Mouse (Mus musculus): ENCODE results near the gene Gm525. TPM values are rescaled to one million over a fixed set of nuclear protein-coding genes. Genes with fewer than 3 reads are reported as not detected.

The Gm525 gene
- total and polyA plus RNA-seq, 3 experiments: not detected

- Histone ChIP-seq H3K4me3 (ENCODE audit: control insufficient read depth in 1 of 2, insufficient read depth in 1 of 2, low read depth in 2 of 2, low read length in 2 of 2) (no peak overlapping the region), H3K27ac (ENCODE audit: control insufficient read depth, low read depth, low read length) (no peak overlapping the region), H3K4me1 (ENCODE audit: control insufficient read depth in 1 of 2, insufficient read depth in 2 of 2, low read length in 2 of 2) (no peaks in the 10 kb centered on the region), H3K79me2 (ENCODE audit: control insufficient read depth, insufficient read depth, low read length, poor library complexity) (no peaks in the 10 kb centered on the region), H3K27me3 (ENCODE audit: control insufficient read depth in 1 of 2, insufficient read depth in 2 of 2, low read length in 2 of 2) (no peaks in the 10 kb centered on the region), H3K9me3 (replicated peaks; ENCODE audit: insufficient read depth, low read length) (no peaks in the 10 kb centered on the region), H3K36me3 (ENCODE audit: control insufficient read depth in 1 of 2, insufficient read depth in 2 of 2, low read length in 2 of 2) (no peaks in the 10 kb centered on the region), H3K9ac (ENCODE audit: control insufficient read depth, low read depth, low read length, poor library complexity, severe bottlenecking) (no peak overlapping the region)
- no peak for TF ChIP-seq ELF1 (IDR thresholded peaks at IDR 0.05; ENCODE audit: low read depth, low read length)
- peak; percentile 79 for TF ChIP-seq RAD21 (IDR thresholded peaks at IDR 0.05; ENCODE audit: low read depth, low read length)
- no peak for TF ChIP-seq NELFE (IDR thresholded peaks at IDR 0.05; ENCODE audit: low read depth, low read length)
- TF ChIP-seq TBP (IDR thresholded peaks at IDR 0.05; ENCODE audit: low read depth, low read length): no peak
- TF ChIP-seq ZC3H11A (IDR thresholded peaks at IDR 0.05; ENCODE audit: low read depth, low read length): peak; percentile 63; the same call in 1 of the 2 replicates
- TF ChIP-seq ZKSCAN1 (IDR thresholded peaks at IDR 0.05; ENCODE audit: low read depth, low read length): no peak
- no peak for TF ChIP-seq USF2 (IDR thresholded peaks at IDR 0.05; ENCODE audit: borderline replicate concordance in 1 of 2, insufficient read depth in 1 of 2, low read depth in 1 of 2, low read length in 2 of 2)
- no peak for TF ChIP-seq CHD1 (IDR thresholded peaks at IDR 0.05; ENCODE audit: low read depth, low read length)
- peak; percentile 71 for TF ChIP-seq SMC3 (IDR thresholded peaks at IDR 0.05; ENCODE audit: low read depth, low read length)
- TF ChIP-seq POLR2AphosphoS2 (IDR thresholded peaks at IDR 0.05; ENCODE audit: low read length): no peak
- no peak for TF ChIP-seq RCOR1 (IDR thresholded peaks at IDR 0.05; ENCODE audit: low read depth, low read length)
- TF ChIP-seq TAL1 (IDR thresholded peaks at IDR 0.05; ENCODE audit: low read length): no peak
- TF ChIP-seq SIN3A (IDR thresholded peaks at IDR 0.05; ENCODE audit: low read length): peak; percentile 47; the same call in 1 of the 2 replicates
- TF ChIP-seq CTCF (IDR thresholded peaks at IDR 0.05 in 2 of 3, conservative IDR thresholded peaks at IDR 0.05 in 1 of 3; ENCODE audit: control insufficient read depth in 1 of 3, insufficient read depth in 1 of 3, low read depth in 2 of 3, low read length in 3 of 3, poor library complexity in 1 of 3, severe bottlenecking in 1 of 3): peak; percentile 63 to 96 (median 80)
- no peak for TF ChIP-seq HCFC1 (IDR thresholded peaks at IDR 0.05; ENCODE audit: low read depth, low read length)
- TF ChIP-seq MAFK (IDR thresholded peaks at IDR 0.05; ENCODE audit: borderline replicate concordance, low read depth, low read length): no peak
- TF ChIP-seq GATA1 (IDR thresholded peaks at IDR 0.05; ENCODE audit: low read depth, low read length): no peak
- no peak for TF ChIP-seq POLR2A (IDR thresholded peaks at IDR 0.05; ENCODE audit: control insufficient read depth in 1 of 2, insufficient read depth in 1 of 2, low read depth in 1 of 2, low read length in 2 of 2, poor library complexity in 1 of 2)
- no peak for TF ChIP-seq MYC (IDR thresholded peaks at IDR 0.05; ENCODE audit: low read depth, low read length)
- no peak for TF ChIP-seq MXI1 (IDR thresholded peaks at IDR 0.05; ENCODE audit: low read depth, low read length)
- TF ChIP-seq MEF2A (IDR thresholded peaks at IDR 0.05; ENCODE audit: extremely low read depth, insufficient replicate concordance, low read depth, low read length, poor library complexity, severe bottlenecking): no peak
- no peak for TF ChIP-seq ZMIZ1 (IDR thresholded peaks at IDR 0.05; ENCODE audit: low read depth, low read length)
- no peak for TF ChIP-seq MAX (IDR thresholded peaks at IDR 0.05; ENCODE audit: low read length)
- TF ChIP-seq ZNF384 (IDR thresholded peaks at IDR 0.05; ENCODE audit: low read depth, low read length): no peak
- peak; percentile 87 for DNase-seq (ENCODE audit: low read depth, low spot score)
Observed at GRCm38 (mm10) chr11:89084601-89085000, 11.0 kb downstream of the Gm525 start.

Data from MEL (cell line).